Mouse (Mus musculus) E14TG2a.4 (cell line): ENCODE results near the gene Dis3l.
A peak's percentile ranks its signal among the peaks of the same experiment; 100 is the strongest.

Experiments used
- H3K27me3 ChIP-seq: 2 replicates; pipeline ENCODE4 v1.6.1; 2014; ENCODE audit warnings: low read length, control low read depth; ENCODE audit not compliant: insufficient read depth
- H3K36me3 ChIP-seq: 2 replicates; pipeline ENCODE4 v1.6.1; 2014; ENCODE audit warnings: low read length, control low read depth; ENCODE audit not compliant: insufficient read depth
- H3K4me1 ChIP-seq: replicated peaks from 2 replicates; pipeline ENCODE4 v1.6.1; 2014; ENCODE audit warnings: low read depth, low read length, control low read depth
- H3K4me3 ChIP-seq: replicated peaks from 2 replicates; pipeline ENCODE4 v1.5.1; 2014; ENCODE audit warnings: mild to moderate bottlenecking, low read length
- H3K9me3 ChIP-seq: 2 replicates; pipeline ENCODE4 v1.6.1; 2014; ENCODE audit warnings: low read length, control low read depth
- CTCF ChIP-seq: conservative IDR thresholded peaks from 2 replicates; pipeline ENCODE4 v1.5.1; 2014; ENCODE audit warnings: low read length
- NANOG ChIP-seq: IDR thresholded peaks from 2 replicates; pipeline ENCODE4 v1.6.1; 2014; ENCODE audit warnings: borderline replicate concordance, low read length, mixed read lengths
- POU5F1 ChIP-seq: IDR thresholded peaks from 2 replicates; pipeline ENCODE4 v1.6.1; 2014; ENCODE audit warnings: low read length, borderline replicate concordance

The Dis3l gene

DNA sequence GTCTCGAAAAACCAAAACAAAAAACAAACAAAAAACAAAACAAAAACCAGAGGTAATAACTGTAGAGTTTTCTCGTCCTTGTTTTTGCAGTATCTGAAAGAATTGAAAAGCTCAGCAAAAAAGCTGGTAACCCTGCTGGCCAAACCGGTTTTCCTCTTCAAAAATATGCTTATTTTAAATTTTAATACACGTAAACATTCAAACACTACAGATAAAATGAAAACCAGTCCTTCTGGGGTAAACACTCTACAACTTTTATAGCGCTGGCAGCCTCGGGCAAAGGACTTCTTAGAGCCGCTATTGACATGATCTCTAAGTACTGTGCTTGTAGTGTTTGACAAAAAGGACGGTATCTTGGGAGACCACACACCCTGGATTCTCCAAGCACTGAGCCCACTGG lies 583 bp upstream of the Dis3l start:
- TF ChIP-seq POU5F1 (no peak), CTCF (no peak), NANOG (no peak)
- Histone ChIP-seq H3K4me1 (peaks cover 38% of the 10 kb centered on the region), H3K27me3 (peaks cover 10% of the 10 kb centered on the region; the same call in 1 of the 2 replicates), H3K36me3 (peaks cover 4% of the 10 kb centered on the region), H3K9me3 (no peaks in the 10 kb centered on the region), H3K4me3 (no peak overlapping the region)

DNA sequence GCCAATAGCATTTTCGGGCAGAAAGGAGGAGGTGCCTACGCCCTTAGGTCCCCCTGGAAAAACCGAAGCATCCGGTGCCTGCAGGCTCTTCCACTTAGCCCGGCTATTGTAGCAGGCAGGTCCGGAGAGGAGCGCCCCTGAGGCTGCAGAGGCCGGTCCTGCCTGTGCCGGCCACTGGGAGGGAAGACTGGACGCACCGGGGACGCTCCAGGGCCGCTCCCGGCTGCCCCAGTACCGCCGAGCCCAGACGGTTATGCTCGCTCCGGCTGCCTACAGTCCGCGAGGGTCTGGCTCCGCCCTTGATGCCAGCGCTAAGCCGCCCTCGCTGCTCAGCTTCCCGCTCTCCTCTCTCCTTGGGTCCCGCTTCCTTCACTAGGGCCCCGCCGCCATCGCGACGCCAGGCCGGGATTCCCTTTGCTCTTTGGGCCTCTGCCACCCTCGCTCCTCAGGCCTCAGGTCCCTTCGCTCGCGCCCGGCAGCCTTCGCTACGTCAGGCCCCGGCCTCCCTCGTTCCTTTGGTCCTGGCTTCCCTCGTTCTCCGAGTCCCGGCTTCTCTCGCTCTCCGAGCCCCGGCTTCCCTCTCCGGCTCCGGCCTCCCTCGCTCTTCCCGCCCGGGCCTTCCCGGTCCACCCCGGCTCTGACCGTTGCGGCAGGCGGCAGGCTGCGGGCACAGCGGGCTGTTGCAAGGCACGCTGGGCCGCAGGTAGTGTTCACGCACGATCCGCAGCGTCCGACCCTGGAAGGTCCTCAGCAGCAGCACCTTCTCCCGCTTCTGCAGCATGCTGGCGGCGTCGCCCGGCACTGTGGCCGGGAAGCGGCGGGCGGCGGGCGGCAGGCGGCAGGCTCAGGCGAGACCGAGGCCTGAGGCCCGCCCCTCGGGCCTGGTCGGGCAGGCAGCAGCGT lies 486 bp downstream of the Dis3l start:
- TF ChIP-seq CTCF (no peak), NANOG (no peak), POU5F1 (no peak)
- no peaks in the 10 kb centered on the region for H3K9me3 ChIP-seq
- H3K36me3 ChIP-seq, result peaks cover 4% of the 10 kb centered on the region
- H3K27me3 ChIP-seq, result peaks cover 10% of the 10 kb centered on the region; the same call in 1 of the 2 replicates
- H3K4me1 ChIP-seq, result peaks cover 49% of the 10 kb centered on the region
- H3K4me3 ChIP-seq, result peak overlapping the region; percentile 84

DNA sequence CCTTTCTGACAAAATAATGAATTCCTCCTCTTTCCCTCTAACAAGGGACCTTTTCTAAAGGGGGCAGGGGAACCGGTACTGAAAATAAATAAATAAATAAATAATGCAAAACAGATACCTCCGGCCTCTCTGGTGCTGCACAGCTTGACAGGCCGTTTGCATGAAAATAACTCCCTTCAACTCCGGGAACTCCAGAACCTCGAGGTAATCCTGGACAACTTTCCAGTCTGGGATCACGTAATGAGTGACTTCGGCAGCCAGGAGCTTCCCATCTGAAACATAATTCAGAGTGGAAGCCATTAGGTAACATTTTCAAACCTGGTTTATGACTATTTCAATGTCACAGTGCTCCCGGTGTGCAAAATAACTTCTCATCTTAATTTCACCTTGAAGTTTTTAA lies 1.7 kb downstream of the Dis3l start:
- H3K9me3 ChIP-seq, result no peaks in the 10 kb centered on the region
- 0 out of 2 replicates have a peak, but pooled peaks cover 6% of the 10 kb centered on the region for H3K27me3 ChIP-seq
- H3K36me3 ChIP-seq, result peaks cover 4% of the 10 kb centered on the region
- TF ChIP-seq NANOG (0 out of 2 replicates have a peak, but pooled peaks have one; percentile 11), POU5F1 (peak; percentile 61; the same call in 1 of the 2 replicates), CTCF (no peak)
- no peak overlapping the region for H3K4me3 ChIP-seq
- peaks cover 53% of the 10 kb centered on the region for H3K4me1 ChIP-seq

- H3K4me1 ChIP-seq, result peaks cover 46% of the 10 kb centered on the region
- H3K4me3 ChIP-seq, result no peak overlapping the region
- no peak for TF ChIP-seq CTCF
- no peak for TF ChIP-seq POU5F1
- TF ChIP-seq NANOG, result peak; percentile 79; the same call in 1 of the 2 replicates
- H3K36me3 ChIP-seq, result peaks cover 7% of the 10 kb centered on the region
- no peaks in the 10 kb centered on the region for H3K9me3 ChIP-seq
- H3K27me3 ChIP-seq, result 0 out of 2 replicates have a peak, but pooled peaks cover 2% of the 10 kb centered on the region
Measured at GRCm38 (mm10) chr9:64335825-64336224, 5.3 kb downstream of the Dis3l start.

DNA sequence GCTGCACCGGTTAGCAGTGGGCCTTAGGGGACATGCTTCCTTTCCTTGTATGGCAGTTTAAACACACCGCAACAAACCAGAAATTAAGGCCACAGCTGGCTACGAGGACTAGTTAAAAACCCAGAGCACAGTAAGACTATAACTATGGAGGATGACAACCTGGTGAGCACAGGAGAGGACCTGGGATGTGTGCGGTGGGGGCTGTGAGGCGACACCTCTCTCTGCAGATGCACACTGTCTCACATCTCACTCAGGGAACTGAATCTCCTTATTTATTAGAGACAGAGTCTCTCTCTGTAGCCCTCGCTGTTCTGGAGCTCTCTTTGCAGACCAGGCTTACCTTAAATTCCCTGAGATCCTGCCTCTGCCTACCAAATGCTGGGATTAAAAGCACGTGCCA lies 17.1 kb downstream of the Dis3l start:
- Histone ChIP-seq H3K36me3 (peaks cover 62% of the 10 kb centered on the region), H3K4me3 (no peak overlapping the region), H3K4me1 (peaks cover 8% of the 10 kb centered on the region), H3K9me3 (no peaks in the 10 kb centered on the region), H3K27me3 (no peaks in the 10 kb centered on the region)
- no peak for TF ChIP-seq POU5F1
- no peak for TF ChIP-seq CTCF
- TF ChIP-seq NANOG, result no peak

GRCm38 (mm10) chr9:64316986-64317385 lies 24.1 kb downstream of the Dis3l start:
- H3K4me1 ChIP-seq, result peaks cover 22% of the 10 kb centered on the region
- peaks cover 48% of the 10 kb centered on the region for H3K36me3 ChIP-seq
- no peak for TF ChIP-seq NANOG
- TF ChIP-seq POU5F1, result no peak
- TF ChIP-seq CTCF, result no peak
- no peaks in the 10 kb centered on the region for H3K9me3 ChIP-seq
- H3K4me3 ChIP-seq, result no peak overlapping the region
- no peaks in the 10 kb centered on the region for H3K27me3 ChIP-seq

DNA sequence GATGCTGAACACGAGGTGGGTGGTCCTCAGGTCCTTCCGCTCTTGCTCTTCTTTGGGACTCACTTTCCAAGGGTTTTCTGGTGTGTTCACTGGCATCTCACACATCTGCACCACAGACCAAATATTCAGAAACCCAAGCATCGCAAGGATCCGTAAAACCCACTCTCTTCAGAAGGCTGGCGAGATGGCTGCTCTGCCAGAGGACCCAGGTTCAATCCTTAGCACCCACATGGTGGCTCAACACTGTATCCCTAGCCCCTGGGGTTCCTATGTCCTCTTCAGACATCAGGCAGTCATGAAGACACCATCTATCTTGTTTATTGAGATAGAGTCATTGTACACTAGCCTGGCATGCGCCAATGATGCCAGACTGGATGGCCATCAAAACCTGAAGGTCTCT lies 26.4 kb downstream of the Dis3l start:
- Histone ChIP-seq H3K4me3 (no peak overlapping the region), H3K27me3 (no peaks in the 10 kb centered on the region), H3K4me1 (peaks cover 22% of the 10 kb centered on the region), H3K9me3 (no peaks in the 10 kb centered on the region), H3K36me3 (peaks cover 42% of the 10 kb centered on the region)
- TF ChIP-seq NANOG, result no peak
- no peak for TF ChIP-seq CTCF

DNA sequence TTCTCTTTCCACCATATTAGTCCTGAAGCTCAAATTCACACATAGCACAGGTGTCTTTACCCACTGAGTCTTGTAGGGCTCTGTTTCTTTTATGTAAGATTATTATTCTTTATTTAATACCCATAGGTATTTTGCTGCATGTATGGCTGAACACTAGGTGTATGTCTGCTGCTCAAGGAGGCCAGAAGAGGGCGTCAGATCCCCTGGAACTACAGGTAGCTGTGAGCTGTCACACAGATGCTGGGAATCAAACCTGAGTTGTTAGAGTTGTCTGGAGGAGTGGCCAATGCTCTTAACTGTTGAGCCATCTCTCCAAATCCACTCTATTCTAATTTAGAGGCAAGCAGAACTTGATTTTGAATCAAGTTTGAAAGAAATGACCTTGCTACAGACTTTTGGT lies 29.0 kb downstream of the Dis3l start:
- no peaks in the 10 kb centered on the region for H3K27me3 ChIP-seq
- no peak overlapping the region for H3K4me3 ChIP-seq
- peaks cover 30% of the 10 kb centered on the region for H3K4me1 ChIP-seq
- TF ChIP-seq NANOG (no peak), CTCF (peak; percentile 26; the same call in 1 of the 2 replicates)
- no peaks in the 10 kb centered on the region for H3K9me3 ChIP-seq
- peaks cover 46% of the 10 kb centered on the region for H3K36me3 ChIP-seq

GRCm38 (mm10) chr9:64310996-64311785 lies 29.9 kb downstream of the Dis3l start:
- Histone ChIP-seq H3K9me3 (no peaks in the 10 kb centered on the region), H3K36me3 (peaks cover 51% of the 10 kb centered on the region), H3K4me3 (no peak overlapping the region), H3K4me1 (peaks cover 39% of the 10 kb centered on the region), H3K27me3 (no peaks in the 10 kb centered on the region)
- TF ChIP-seq CTCF, result peak; percentile 24
- TF ChIP-seq NANOG, result no peak
